Mouse (Mus musculus) limb, embryonic 15.5 days (tissue): ENCODE measurements around the gene Fancg. TPM values are rescaled to one million over a fixed set of nuclear protein-coding genes. Genes with fewer than 3 reads are reported as not detected.

Experiments
- ATAC-seq: fragments of 200-750 bp; cut with Nextera tagmentation; 2 replicates; pipeline ENCODE4 v1.8.0; 2017; ENCODE audit warnings: low read depth, moderate TSS enrichment; ENCODE audit not compliant: insufficient number of reproducible peaks, low FRiP score, low TSS enrichment
- H3K27ac ChIP-seq: fragments of 300-500 bp; sonication (generic); 2 replicates; pipeline ENCODE4 v1.5.1; 2015; ENCODE audit warnings: moderate library complexity, mild to moderate bottlenecking, inconsistent platforms
- H3K27me3 ChIP-seq: fragments of 300-500 bp; sonication (generic); 2 replicates; pipeline ENCODE4 v1.6.1; 2015; ENCODE audit warnings: inconsistent platforms
- H3K36me3 ChIP-seq: fragments of 300-500 bp; sonication (generic); 2 replicates; pipeline ENCODE4 v1.6.1; 2015; ENCODE audit warnings: inconsistent platforms
- H3K4me1 ChIP-seq: fragments of 300-500 bp; sonication (generic); 2 replicates; pipeline ENCODE4 v1.6.1; 2015; ENCODE audit warnings: inconsistent platforms
- H3K4me2 ChIP-seq: fragments of 300-500 bp; sonication (generic); 2 replicates; pipeline ENCODE4 v1.6.1; 2015; ENCODE audit warnings: mild to moderate bottlenecking, inconsistent platforms
- H3K4me3 ChIP-seq: fragments of 300-500 bp; sonication (generic); 2 replicates; pipeline ENCODE4 v1.5.1; 2015; ENCODE audit warnings: mild to moderate bottlenecking, inconsistent platforms
- H3K9ac ChIP-seq: fragments of 300-500 bp; sonication (generic); 2 replicates; pipeline ENCODE4 v1.6.1; 2015; ENCODE audit warnings: inconsistent platforms
- H3K9me3 ChIP-seq: fragments of 300-500 bp; sonication (generic); 2 replicates; pipeline ENCODE4 v1.6.1; 2016; ENCODE audit warnings: inconsistent platforms
- WGBS: fragments of 180-500 bp; shearing (Covaris S2); methylation state at CpG from one replicate; pipeline ENCODE4 v1.1.7; 2015; 5-methylcytosine and 5-hydroxymethylcytosine counted together
- polyA plus RNA-seq: library from polyadenylated mRNA; unstranded; fragments of >200 nt; fragmentation: Nextera tagmentation; extraction: Ambion mirVana; gene quantifications from 2 replicates; pipeline ENCODE4 v1.2.1, GENCODE M21; 2015

Gene Fancg
- 20.7 and 26.1 TPM in 2 replicates for polyA plus RNA-seq

DNA sequence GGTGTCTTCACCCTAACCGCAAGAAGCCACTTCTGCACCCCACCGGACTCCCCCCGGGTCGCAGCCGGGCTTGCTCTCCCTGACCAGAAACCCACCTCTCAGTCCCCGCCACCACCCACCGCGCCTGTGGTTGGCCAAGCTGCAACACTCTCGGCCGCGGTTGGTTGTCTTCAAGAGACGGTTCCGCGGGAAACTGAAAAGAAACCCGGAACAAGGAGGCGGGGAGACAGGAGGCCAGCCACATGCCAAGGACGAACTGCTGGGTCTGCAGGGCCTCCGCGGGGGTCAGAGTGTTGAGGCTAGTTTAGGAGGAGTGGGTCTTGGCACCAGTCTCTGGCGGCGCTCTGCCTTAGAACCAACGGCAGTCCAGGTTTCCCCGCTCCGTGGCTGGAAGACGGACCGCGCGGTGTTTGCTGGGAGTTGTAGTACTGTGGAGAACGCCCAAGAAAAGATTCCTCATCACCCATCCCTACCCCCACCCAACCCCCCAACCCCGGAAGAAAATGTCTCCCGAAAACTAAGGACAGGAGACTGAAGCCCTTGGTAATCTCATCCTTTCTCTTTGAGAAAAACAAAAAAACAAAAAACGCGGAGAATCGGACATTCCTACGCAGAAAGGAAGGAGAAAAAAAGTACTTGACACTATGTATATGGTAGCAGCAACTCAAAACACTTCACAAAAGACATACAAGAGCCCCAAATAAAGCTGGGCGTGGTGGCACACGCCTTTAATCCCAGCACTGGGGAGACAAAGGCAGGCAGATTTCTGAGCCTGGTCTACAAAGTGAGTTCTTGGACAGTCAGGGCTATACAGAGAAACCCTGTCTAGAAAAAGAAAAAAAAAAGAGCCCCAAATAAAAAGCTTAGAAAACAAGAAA is at the start of gene Fancg:
Gene Fancg, minus strand, starts transcription at position 346 of the 878 bp plus-strand sequence.
- WGBS = 1% methylated on average over 37 of the region's 37 CpGs

DNA sequence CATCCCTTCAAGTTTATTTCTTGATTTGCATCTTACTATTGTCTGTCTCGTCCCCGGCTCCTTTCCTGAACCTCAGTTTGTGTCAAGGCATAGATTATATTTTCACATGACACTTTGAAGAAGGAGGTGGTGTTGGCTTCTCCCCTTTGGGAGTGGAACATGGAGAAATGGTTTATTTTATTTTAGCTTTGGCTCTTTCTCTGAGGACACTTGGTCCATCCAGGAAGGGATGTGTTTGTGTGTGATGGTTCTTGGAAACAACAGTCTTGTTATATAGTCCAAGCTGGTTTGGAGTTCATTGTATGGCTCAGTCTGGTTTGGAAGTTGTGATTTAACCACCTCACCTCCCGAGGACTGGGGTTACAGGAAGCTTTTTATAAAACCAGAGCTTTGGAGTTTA is 49.4 kb upstream of the Fancg start:
- Histone ChIP-seq H3K4me1 (peaks cover 13% of the 10 kb centered on the region), H3K4me3 (peak overlapping the region; percentile 63), H3K9me3 (no peaks in the 10 kb centered on the region), H3K9ac (no peak overlapping the region), H3K36me3 (no peaks in the 10 kb centered on the region), H3K27ac (no peak overlapping the region), H3K4me2 (peak overlapping the region; percentile 99), H3K27me3 (peaks cover 27% of the 10 kb centered on the region)
- no peak for ATAC-seq
- WGBS = 46% methylated on average over 3 of the region's 3 CpGs

More for the DNA sequence above, at the start of gene Fancg:
- H3K4me2 ChIP-seq = peak within 1 kb of the TSS; percentile 78
- peak within 1 kb of the TSS; percentile 51 for H3K9ac ChIP-seq
- peaks cover 11% of the 10 kb centered on the region; the same call in 1 of the 2 replicates for H3K36me3 ChIP-seq
- peak; percentile 88 for ATAC-seq
- H3K9me3 ChIP-seq = no peaks in the 10 kb centered on the region
- H3K27me3 ChIP-seq = no peaks in the 10 kb centered on the region
- H3K27ac ChIP-seq = peak within 1 kb of the TSS; percentile 64
- H3K4me1 ChIP-seq = peaks cover 14% of the 10 kb centered on the region
- H3K4me3 ChIP-seq = peak within 1 kb of the TSS; percentile 87

DNA sequence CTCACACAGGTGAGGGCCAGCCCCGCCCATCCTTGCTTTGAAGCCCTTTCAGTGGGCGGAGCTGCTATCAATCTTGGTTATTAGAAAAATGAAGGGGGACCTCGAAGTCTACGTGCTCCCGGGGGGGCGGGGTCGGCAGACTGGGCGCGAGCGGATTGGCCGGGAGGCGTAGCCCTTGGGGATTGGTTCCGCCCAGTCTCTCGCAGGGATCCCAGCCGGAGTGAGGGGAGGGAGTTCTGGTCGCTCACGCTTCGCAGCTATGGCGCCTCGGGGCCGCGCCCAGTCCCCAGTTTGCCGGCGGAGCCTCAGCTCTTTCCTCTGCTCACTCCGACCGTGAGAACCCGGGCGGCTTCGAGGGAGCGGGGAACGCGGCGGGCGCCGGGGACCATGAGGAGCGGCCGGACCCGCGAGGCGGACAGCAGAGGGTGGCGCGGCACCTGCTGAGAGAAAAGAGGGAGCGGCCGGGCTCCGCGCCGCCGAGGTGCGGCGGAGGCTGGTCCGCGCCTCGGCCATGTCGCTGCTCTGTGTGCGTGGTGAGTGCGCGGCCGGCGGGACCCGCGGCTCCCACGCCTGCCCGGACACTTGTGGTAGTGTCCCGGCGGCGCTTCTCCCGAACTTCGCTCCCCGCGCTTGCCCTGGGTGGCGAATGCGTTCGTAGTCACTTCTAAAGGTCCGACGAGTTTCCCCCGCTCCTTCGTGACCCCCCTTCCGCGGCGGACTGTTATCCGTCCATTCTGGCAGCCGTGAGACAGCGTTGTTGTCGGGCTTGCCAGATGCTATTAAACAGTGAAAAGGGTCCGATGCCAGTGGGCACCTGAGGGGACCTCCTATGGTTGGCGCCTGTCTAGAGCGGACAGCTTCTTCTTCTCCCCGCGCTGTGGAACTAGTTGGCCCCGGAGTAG is 48.7 kb upstream of the Fancg start, which contains the start of gene Unc13b:
Gene Unc13b, plus strand, starts transcription at position 201 of the 902 bp plus-strand sequence.
- H3K36me3 ChIP-seq = no peaks in the 10 kb centered on the region
- peak; percentile 81 for ATAC-seq
- peak within 1 kb of the TSS; percentile 99 for H3K4me2 ChIP-seq
- peaks cover 27% of the 10 kb centered on the region for H3K27me3 ChIP-seq
- WGBS = under 1% methylated on average over 84 of the region's 90 CpGs
- H3K27ac ChIP-seq = no peak within 1 kb of the TSS
- peak within 1 kb of the TSS; percentile 63 for H3K4me3 ChIP-seq
- no peaks in the 10 kb centered on the region for H3K9me3 ChIP-seq
- peaks cover 13% of the 10 kb centered on the region for H3K4me1 ChIP-seq
- peak within 1 kb of the TSS; percentile 44 for H3K9ac ChIP-seq

DNA sequence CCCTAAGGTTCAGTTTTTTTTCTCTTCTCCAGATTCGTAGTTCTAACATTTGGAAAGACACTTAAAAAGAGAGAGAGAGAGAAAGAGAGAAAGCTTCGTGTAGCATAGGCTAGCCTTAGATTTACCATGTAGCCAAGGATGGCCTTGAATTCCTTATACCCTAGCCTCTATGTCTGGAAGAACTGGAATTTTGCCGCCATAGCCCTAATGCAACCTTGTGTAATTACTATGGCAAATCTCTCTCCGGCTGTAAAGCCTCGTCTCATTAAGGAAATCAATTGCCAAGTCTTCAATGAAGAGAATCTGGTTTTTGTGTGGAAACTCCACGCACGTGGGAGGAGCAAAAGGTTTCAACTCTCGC is 48.1 kb upstream of the Fancg start:
- H3K27me3 ChIP-seq = peaks cover 27% of the 10 kb centered on the region
- ATAC-seq = no peak
- no peaks in the 10 kb centered on the region for H3K36me3 ChIP-seq
- no peak overlapping the region for H3K9ac ChIP-seq
- peaks cover 13% of the 10 kb centered on the region for H3K4me1 ChIP-seq
- 17% methylated on average over 8 of the region's 8 CpGs for WGBS
- no peak overlapping the region for H3K27ac ChIP-seq
- H3K4me2 ChIP-seq = peak overlapping the region; percentile 99
- no peaks in the 10 kb centered on the region for H3K9me3 ChIP-seq
- H3K4me3 ChIP-seq = peak overlapping the region; percentile 63

DNA sequence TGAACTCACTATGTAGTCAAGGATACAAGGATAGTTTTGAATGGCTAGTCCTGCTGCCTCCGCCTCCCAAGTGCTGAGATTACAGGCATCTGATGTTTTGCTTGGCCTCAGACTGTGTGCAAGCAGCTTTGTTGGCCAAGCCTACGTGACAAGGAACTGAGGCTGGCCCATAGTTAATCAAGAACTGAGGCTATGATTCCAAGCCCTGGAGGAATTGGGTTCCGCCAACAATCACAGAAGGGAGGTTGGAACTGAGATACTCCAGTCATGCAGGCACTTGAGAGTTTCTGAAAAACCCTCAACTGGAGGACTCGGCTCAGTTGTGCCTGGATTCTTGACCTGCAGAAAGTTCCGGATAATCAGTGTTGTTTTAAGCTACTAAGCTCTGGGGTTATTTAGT is 47.3 kb upstream of the Fancg start:
- WGBS = 87% methylated on average over 5 of the region's 5 CpGs

GRCm38 (mm10) chr4:43052627-43053026 is 42.3 kb upstream of the Fancg start:
- ATAC-seq = no peak
- Histone ChIP-seq H3K9ac (no peak overlapping the region), H3K27ac (no peak overlapping the region), H3K4me2 (no peak overlapping the region), H3K36me3 (no peaks in the 10 kb centered on the region), H3K4me3 (no peak overlapping the region), H3K9me3 (no peaks in the 10 kb centered on the region), H3K4me1 (no peaks in the 10 kb centered on the region), H3K27me3 (0 out of 2 replicates have a peak, but pooled peaks cover 1% of the 10 kb centered on the region)
- 13% methylated on average over 4 of the region's 4 CpGs for WGBS

More for the DNA sequence above, 47.3 kb upstream of the Fancg start:
- peaks cover 27% of the 10 kb centered on the region for H3K27me3 ChIP-seq
- no peaks in the 10 kb centered on the region for H3K9me3 ChIP-seq
- H3K9ac ChIP-seq = no peak overlapping the region
- no peak overlapping the region for H3K27ac ChIP-seq
- H3K4me1 ChIP-seq = peaks cover 13% of the 10 kb centered on the region
- no peak overlapping the region for H3K4me2 ChIP-seq
- H3K36me3 ChIP-seq = no peaks in the 10 kb centered on the region
- ATAC-seq = no peak
- no peak overlapping the region for H3K4me3 ChIP-seq

- WGBS = 6% methylated on average over 5 of the region's 5 CpGs
- Histone ChIP-seq H3K36me3 (no peaks in the 10 kb centered on the region), H3K9ac (no peak overlapping the region), H3K27me3 (no peaks in the 10 kb centered on the region), H3K27ac (no peak overlapping the region), H3K4me1 (peaks cover 19% of the 10 kb centered on the region), H3K4me2 (no peak overlapping the region), H3K9me3 (no peaks in the 10 kb centered on the region), H3K4me3 (no peak overlapping the region)
- no peak for ATAC-seq
These were observed 36.9 kb upstream of the Fancg start for GRCm38 (mm10) chr4:43047231-43047630.

GRCm38 (mm10) chr4:43046607-43047006 is 36.3 kb upstream of the Fancg start:
- ATAC-seq = no peak
- Histone ChIP-seq H3K36me3 (no peaks in the 10 kb centered on the region), H3K27me3 (no peaks in the 10 kb centered on the region), H3K4me3 (no peak overlapping the region), H3K9ac (no peak overlapping the region), H3K4me1 (peaks cover 19% of the 10 kb centered on the region), H3K4me2 (peak overlapping the region; percentile 73; the same call in 1 of the 2 replicates), H3K9me3 (no peaks in the 10 kb centered on the region), H3K27ac (no peak overlapping the region)
- WGBS = 51% methylated on average over 5 of the region's 5 CpGs

DNA sequence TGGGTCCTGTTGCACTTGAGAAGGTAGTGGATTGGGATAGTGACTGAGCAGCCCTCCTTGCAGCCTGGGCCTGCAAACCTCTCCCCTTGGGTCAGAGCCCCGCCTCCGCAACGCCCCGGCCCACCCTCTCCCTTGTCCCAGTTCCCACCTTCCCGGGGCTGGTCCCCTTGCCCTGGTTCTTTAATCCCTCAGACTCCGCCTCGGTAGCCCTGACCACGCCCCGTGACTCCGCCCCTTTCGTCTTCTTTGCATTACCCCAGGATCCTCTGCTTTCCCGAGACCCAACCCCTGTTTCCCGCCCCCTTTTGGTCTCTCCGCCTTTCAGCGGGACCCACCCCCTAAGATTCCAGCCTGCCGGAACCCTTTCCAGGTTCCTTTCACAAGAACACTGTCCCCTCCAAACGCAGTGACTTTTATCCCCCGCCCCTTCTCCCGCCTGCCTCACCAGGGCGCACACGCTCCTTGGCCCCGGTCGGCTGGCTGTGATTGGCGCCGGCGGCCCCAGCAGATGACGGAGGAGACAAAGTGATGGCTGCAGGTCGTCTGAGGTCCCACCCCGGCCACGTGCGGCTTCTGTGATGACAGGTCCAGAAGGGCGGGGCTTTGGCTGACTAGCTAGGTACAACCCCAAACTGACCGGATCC is 35.5 kb upstream of the Fancg start, which contains the start of gene Fam214b:
Gene Fam214b, minus strand, starts transcription at position 562 of the 644 bp plus-strand sequence.
- no peaks in the 10 kb centered on the region for H3K9me3 ChIP-seq
- no peaks in the 10 kb centered on the region for H3K27me3 ChIP-seq
- peak within 1 kb of the TSS; percentile 60 for H3K4me3 ChIP-seq
- under 1% methylated on average over 33 of the region's 33 CpGs for WGBS
- peaks cover 19% of the 10 kb centered on the region for H3K4me1 ChIP-seq
- peak; percentile 97 for ATAC-seq
- H3K4me2 ChIP-seq = peak within 1 kb of the TSS; percentile 73
- peak within 1 kb of the TSS; percentile 74 for H3K27ac ChIP-seq
- H3K9ac ChIP-seq = peak within 1 kb of the TSS; percentile 39; the same call in 1 of the 2 replicates
- H3K36me3 ChIP-seq = no peaks in the 10 kb centered on the region

DNA sequence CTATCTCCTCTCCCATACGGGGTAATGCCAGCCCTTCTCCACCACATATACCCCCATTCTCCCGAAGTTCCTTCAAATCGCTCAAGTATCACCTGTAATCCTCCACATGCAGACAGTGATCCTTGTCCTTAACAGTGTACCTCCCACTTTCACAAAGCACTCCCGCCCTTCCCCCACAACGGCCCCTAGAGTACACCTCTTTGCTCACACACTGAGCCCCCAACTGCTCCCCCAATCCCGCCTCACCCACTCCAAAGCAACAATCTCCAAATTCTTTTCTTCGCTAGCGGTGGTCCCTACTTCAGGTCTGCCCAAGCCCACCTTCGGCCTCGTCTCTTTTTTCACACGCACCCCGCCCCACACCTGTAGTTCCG is 35.0 kb upstream of the Fancg start:
- H3K4me3 ChIP-seq = peak overlapping the region; percentile 60
- H3K36me3 ChIP-seq = no peaks in the 10 kb centered on the region
- peak overlapping the region; percentile 64; the same call in 1 of the 2 replicates for H3K27ac ChIP-seq
- H3K4me2 ChIP-seq = peak overlapping the region; percentile 73
- no peaks in the 10 kb centered on the region for H3K27me3 ChIP-seq
- H3K4me1 ChIP-seq = peaks cover 23% of the 10 kb centered on the region
- WGBS = 6% methylated on average over 13 of the region's 13 CpGs
- H3K9ac ChIP-seq = no peak overlapping the region
- H3K9me3 ChIP-seq = no peaks in the 10 kb centered on the region
- ATAC-seq = no peak

- peaks cover 24% of the 10 kb centered on the region for H3K4me1 ChIP-seq
- H3K4me3 ChIP-seq = peak overlapping the region; percentile 60
- H3K27ac ChIP-seq = peak overlapping the region; percentile 64
- H3K36me3 ChIP-seq = no peaks in the 10 kb centered on the region
- no peaks in the 10 kb centered on the region for H3K27me3 ChIP-seq
- 27% methylated on average over 4 of the region's 4 CpGs for WGBS
- no peak overlapping the region for H3K9ac ChIP-seq
- no peak for ATAC-seq
- peak overlapping the region; percentile 73 for H3K4me2 ChIP-seq
- H3K9me3 ChIP-seq = no peaks in the 10 kb centered on the region
These were observed 34.4 kb upstream of the Fancg start for GRCm38 (mm10) chr4:43044673-43045072.
